In the genomic region with DNA sequence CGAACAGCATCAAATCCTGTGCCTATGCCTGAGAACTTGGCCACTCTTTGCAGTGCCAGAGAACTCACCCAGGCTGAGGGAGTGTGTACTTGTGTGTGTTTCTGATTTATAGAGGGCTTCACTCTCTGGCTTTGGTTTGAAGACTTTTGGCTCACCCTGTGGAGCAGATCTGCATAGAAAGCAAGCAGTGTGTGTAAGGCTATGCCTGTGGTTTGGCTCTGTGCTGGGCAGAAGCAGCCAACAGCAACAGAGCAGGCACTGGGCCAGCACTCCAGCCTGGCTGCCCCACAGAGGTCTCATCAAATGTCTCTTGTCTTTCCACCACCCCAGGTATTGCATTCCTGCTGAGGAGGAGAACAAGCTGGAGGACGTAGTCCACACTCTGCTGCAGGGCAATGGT, we compare ENCODE assay signal across 9 mouse cellular contexts.
DNase-seq lines count a peak whose midpoint lies in the region; ATAC-seq and TF ChIP-seq lines count a peak whose summit lies in the region.
"Had no signal": no experiment of that assay in that cellular context is flagged by ENCODE, and none has a peak within 500 bp of the region (broad histone marks: within the 10 kb centered on the region; RNA-seq: fewer than 3 reads in every experiment).

No protein-coding gene starts in this region.

- no peak overlapping the region for H3K4me2 ChIP-seq in midbrain, embryonic 15.5 days
- H3K4me2 ChIP-seq in limb, embryonic 14.5 days (replicated peaks; ENCODE audit: low read depth, low read length, severe bottlenecking): no peak overlapping the region
- H3K4me2 ChIP-seq: limb, embryonic 12.5 days; stomach, embryonic 15.5 days had no signal

- no peak for DNase-seq in midbrain, embryonic 10.5 days (ENCODE audit: low spot score)
- DNase-seq in cerebellum, adult 8-10 months: peak; percentile 58
- peak; percentile 50 to 62 for DNase-seq in gastrocnemius, postnatal 36 days
- DNase-seq in limb, embryonic 14.5 days (ENCODE audit: low spot score): peak; percentile 57
- DNase-seq in spleen, postnatal 36 days (ENCODE audit: low spot score in 2 of 2): no peak
- no peak for DNase-seq in urinary bladder, adult 2 months (ENCODE audit: low spot score)

- H3K4me1 ChIP-seq in midbrain, embryonic 15.5 days: peaks cover 12% of the 10 kb centered on the region
- no peaks in the 10 kb centered on the region for H3K4me1 ChIP-seq in midbrain, embryonic 10.5 days
- H3K4me1 ChIP-seq in limb, embryonic 14.5 days (ENCODE audit: control insufficient read depth, insufficient read depth, low read length): peaks cover 15% of the 10 kb centered on the region

- H3K4me3 ChIP-seq in midbrain, embryonic 15.5 days: no peak overlapping the region
- H3K4me3 ChIP-seq in midbrain, embryonic 10.5 days: no peak overlapping the region
- no peak overlapping the region for H3K4me3 ChIP-seq in limb, embryonic 14.5 days (replicated peaks; ENCODE audit: low read length)
- H3K4me3 ChIP-seq: limb, embryonic 12.5 days; stomach, embryonic 15.5 days had no signal

- H3K9ac ChIP-seq in midbrain, embryonic 15.5 days: no peak overlapping the region
- H3K9ac ChIP-seq in limb, embryonic 14.5 days (ENCODE audit: low read depth, low read length, severe bottlenecking): no peak overlapping the region
- H3K9ac ChIP-seq: limb, embryonic 12.5 days; stomach, embryonic 15.5 days had no signal

- no peaks in the 10 kb centered on the region for H3K9me3 ChIP-seq in midbrain, embryonic 15.5 days
- no peaks in the 10 kb centered on the region for H3K9me3 ChIP-seq in midbrain, embryonic 10.5 days (replicated peaks)
- H3K9me3 ChIP-seq in limb, embryonic 14.5 days (ENCODE audit: control insufficient read depth, low read length): no peaks in the 10 kb centered on the region
- H3K9me3 ChIP-seq: limb, embryonic 12.5 days; stomach, embryonic 15.5 days had no signal

- no peak for ATAC-seq in midbrain, embryonic 15.5 days (replicated peaks)
- ATAC-seq in limb, embryonic 14.5 days (ENCODE audit: low FRiP score, low read depth): peak; percentile 44; the same call in 1 of the 2 replicates

- no peak for TF ChIP-seq POLR2A in limb, embryonic 14.5 days (IDR thresholded peaks at IDR 0.05; ENCODE audit: borderline replicate concordance, extremely low read depth, insufficient read depth, insufficient read length)

- intact Hi-C loops in gastrocnemius, postnatal 36 days (cut with DNase I): no loop called here

- 82% methylated on average over 2 of the region's 2 CpGs for WGBS in midbrain, embryonic 15.5 days
- 95% methylated on average over 2 of the region's 2 CpGs for WGBS in midbrain, embryonic 10.5 days
- 70% methylated on average over 2 of the region's 2 CpGs for WGBS in limb, embryonic 14.5 days

- H3K27me3 ChIP-seq in midbrain, embryonic 15.5 days (replicated peaks): no peaks in the 10 kb centered on the region
- no peaks in the 10 kb centered on the region for H3K27me3 ChIP-seq in midbrain, embryonic 10.5 days (ENCODE audit: low read depth, poor library complexity, severe bottlenecking)
- H3K27me3 ChIP-seq in limb, embryonic 14.5 days (ENCODE audit: control insufficient read depth, insufficient read depth, low read length): no peaks in the 10 kb centered on the region
- H3K27me3 ChIP-seq: limb, embryonic 12.5 days; stomach, embryonic 15.5 days had no signal

- peaks cover 45% of the 10 kb centered on the region for H3K36me3 ChIP-seq in midbrain, embryonic 15.5 days (replicated peaks)
- H3K36me3 ChIP-seq in midbrain, embryonic 10.5 days: peaks cover 100% of the 10 kb centered on the region
- H3K36me3 ChIP-seq in limb, embryonic 14.5 days (ENCODE audit: control insufficient read depth, insufficient read depth, low read length): peaks cover 92% of the 10 kb centered on the region

- 0 out of 2 replicates have a peak overlapping the region, but pooled peaks have one; percentile 49 for H3K27ac ChIP-seq in midbrain, embryonic 15.5 days
- H3K27ac ChIP-seq in midbrain, embryonic 10.5 days (replicated peaks): no peak overlapping the region
- 0 out of 2 replicates have a peak overlapping the region, but pooled peaks have one; percentile 19 for H3K27ac ChIP-seq in limb, embryonic 14.5 days (replicated peaks; ENCODE audit: low read depth, low read length)
- H3K27ac ChIP-seq: limb, embryonic 12.5 days; stomach, embryonic 15.5 days had no signal

Comparison
In these comparisons a context has a peak if more than half of its experiments do, and no peak if none do; other contexts are left out.
1. DNase-seq: peak in cerebellum, adult 8-10 months (single experiment), gastrocnemius, postnatal 36 days (2 of 2) and limb, embryonic 14.5 days (single experiment); none in midbrain, embryonic 10.5 days (single experiment), spleen, postnatal 36 days (0 of 2) and urinary bladder, adult 2 months (single experiment).